Comparison of ENCODE assay signal across 17 mouse cellular contexts in the genomic region with DNA sequence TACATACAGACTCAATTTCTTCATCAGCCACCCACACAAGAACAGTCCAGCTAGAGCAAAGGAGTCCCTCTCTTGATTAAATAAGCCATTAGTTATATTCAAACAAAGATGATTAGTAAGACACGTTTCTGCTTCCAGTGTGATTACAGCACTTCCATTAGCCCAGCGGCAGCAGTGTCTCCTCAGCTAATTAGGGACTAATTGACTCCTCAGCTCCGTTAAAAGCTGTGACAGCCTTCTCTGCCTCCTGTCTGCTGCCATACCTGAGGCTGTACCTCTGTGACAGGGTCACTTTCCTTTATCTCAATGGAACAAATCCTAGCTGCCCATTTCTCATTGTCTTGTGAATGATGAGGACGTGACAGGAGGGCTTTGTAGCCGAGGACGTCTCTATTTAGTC.
DNase-seq lines count a peak whose midpoint lies in the region; ATAC-seq and TF ChIP-seq lines count a peak whose summit lies in the region.
"Had no signal": no experiment of that assay in that cellular context is flagged by ENCODE, and none has a peak within 500 bp of the region (broad histone marks: within the 10 kb centered on the region; RNA-seq: fewer than 3 reads in every experiment).

No protein-coding gene starts in this region.

- intact Hi-C loops in heart, postnatal 10 days (cut with DNase I), result no loop called here

- H3K4me3 ChIP-seq in hindbrain, embryonic 13.5 days, result no peak overlapping the region
- H3K4me3 ChIP-seq in hindbrain, embryonic 10.5 days, result no peak overlapping the region
- H3K4me3 ChIP-seq in midbrain, embryonic 14.5 days (replicated peaks; ENCODE audit: low read depth, low read length), result no peak overlapping the region
- H3K4me3 ChIP-seq in midbrain, embryonic 11.5 days (ENCODE audit: low read depth, low read length), result no peak overlapping the region
- no peak overlapping the region for H3K4me3 ChIP-seq in neural tube, embryonic 14.5 days (ENCODE audit: low read depth, low read length)
- H3K4me3 ChIP-seq in neural tube, embryonic 15.5 days (replicated peaks), result no peak overlapping the region
- no peak overlapping the region for H3K4me3 ChIP-seq in hindbrain, postnatal 0 days (ENCODE audit: low read length)
- H3K4me3 ChIP-seq: embryonic facial prominence, embryonic 10.5 days; heart, embryonic 12.5 days; intestine, embryonic 15.5 days had no signal

- no peaks in the 10 kb centered on the region for H3K27me3 ChIP-seq in hindbrain, embryonic 13.5 days
- H3K27me3 ChIP-seq in hindbrain, embryonic 10.5 days (ENCODE audit: insufficient read depth, poor library complexity, severe bottlenecking), result no peaks in the 10 kb centered on the region
- H3K27me3 ChIP-seq in midbrain, embryonic 14.5 days (ENCODE audit: control insufficient read depth, insufficient read depth, low read length), result no peaks in the 10 kb centered on the region
- no peaks in the 10 kb centered on the region for H3K27me3 ChIP-seq in midbrain, embryonic 11.5 days (ENCODE audit: control insufficient read depth, insufficient read depth, low read length)
- no peaks in the 10 kb centered on the region for H3K27me3 ChIP-seq in neural tube, embryonic 14.5 days (ENCODE audit: control insufficient read depth, insufficient read depth, low read length)
- H3K27me3 ChIP-seq in neural tube, embryonic 15.5 days (replicated peaks), result no peaks in the 10 kb centered on the region
- H3K27me3 ChIP-seq in hindbrain, postnatal 0 days (ENCODE audit: insufficient read depth, low read length), result no peaks in the 10 kb centered on the region
- H3K27me3 ChIP-seq: heart, embryonic 12.5 days; intestine, embryonic 15.5 days had no signal

- H3K4me1 ChIP-seq in hindbrain, embryonic 13.5 days (replicated peaks), result no peaks in the 10 kb centered on the region; the same call in 1 of the 2 replicates
- H3K4me1 ChIP-seq in hindbrain, embryonic 10.5 days (replicated peaks), result no peaks in the 10 kb centered on the region
- H3K4me1 ChIP-seq in midbrain, embryonic 14.5 days (ENCODE audit: control insufficient read depth, insufficient read depth, low read length), result no peaks in the 10 kb centered on the region
- no peaks in the 10 kb centered on the region for H3K4me1 ChIP-seq in midbrain, embryonic 11.5 days (ENCODE audit: control insufficient read depth, insufficient read depth, low read length)
- H3K4me1 ChIP-seq in neural tube, embryonic 14.5 days (ENCODE audit: control insufficient read depth, insufficient read depth, low read length), result no peaks in the 10 kb centered on the region
- H3K4me1 ChIP-seq in neural tube, embryonic 15.5 days, result no peaks in the 10 kb centered on the region
- H3K4me1 ChIP-seq in hindbrain, postnatal 0 days (ENCODE audit: insufficient read depth, low read length), result no peaks in the 10 kb centered on the region
- H3K4me1 ChIP-seq: embryonic facial prominence, embryonic 10.5 days; heart, embryonic 12.5 days; intestine, embryonic 15.5 days had no signal

- no peak for DNase-seq in hindbrain, embryonic 10.5 days (ENCODE audit: low spot score)
- peak; percentile 17 for DNase-seq in midbrain, embryonic 14.5 days
- no peak for DNase-seq in midbrain, embryonic 11.5 days (ENCODE audit: low spot score, missing footprints)
- DNase-seq in hindbrain, postnatal 0 days (ENCODE audit: low spot score), result peak; percentile 38
- no peak for DNase-seq in heart, postnatal 10 days
- DNase-seq: adrenal gland, adult 2 months; adrenal gland, postnatal 25 days; cerebellum, adult 2 months; cerebellum, postnatal 10 days; gastrocnemius, postnatal 25 days; heart, postnatal 36 days had no signal

- no peak overlapping the region for H3K4me2 ChIP-seq in hindbrain, embryonic 13.5 days
- no peak overlapping the region for H3K4me2 ChIP-seq in midbrain, embryonic 14.5 days (ENCODE audit: low read length)
- H3K4me2 ChIP-seq in midbrain, embryonic 11.5 days, result no peak overlapping the region
- no peak overlapping the region for H3K4me2 ChIP-seq in neural tube, embryonic 14.5 days (ENCODE audit: low read depth, low read length)
- H3K4me2 ChIP-seq in neural tube, embryonic 15.5 days, result no peak overlapping the region
- no peak overlapping the region for H3K4me2 ChIP-seq in hindbrain, postnatal 0 days (ENCODE audit: low read depth, low read length)
- H3K4me2 ChIP-seq: heart, embryonic 12.5 days; intestine, embryonic 15.5 days had no signal

- no peak for TF ChIP-seq CTCF in hindbrain, postnatal 0 days (IDR thresholded peaks at IDR 0.05; ENCODE audit: low read depth)

- H3K9me3 ChIP-seq in hindbrain, embryonic 13.5 days, result no peaks in the 10 kb centered on the region
- H3K9me3 ChIP-seq in hindbrain, embryonic 10.5 days, result no peaks in the 10 kb centered on the region
- H3K9me3 ChIP-seq in midbrain, embryonic 14.5 days (ENCODE audit: control insufficient read depth, low read length), result no peaks in the 10 kb centered on the region
- no peaks in the 10 kb centered on the region for H3K9me3 ChIP-seq in midbrain, embryonic 11.5 days (ENCODE audit: control insufficient read depth, low read length)
- H3K9me3 ChIP-seq in neural tube, embryonic 14.5 days (ENCODE audit: control insufficient read depth, low read length), result no peaks in the 10 kb centered on the region
- H3K9me3 ChIP-seq in neural tube, embryonic 15.5 days (replicated peaks), result no peaks in the 10 kb centered on the region
- no peaks in the 10 kb centered on the region for H3K9me3 ChIP-seq in hindbrain, postnatal 0 days (ENCODE audit: low read length)
- H3K9me3 ChIP-seq: embryonic facial prominence, embryonic 10.5 days; heart, embryonic 12.5 days; intestine, embryonic 15.5 days had no signal

- no peaks in the 10 kb centered on the region for H3K36me3 ChIP-seq in hindbrain, embryonic 13.5 days
- H3K36me3 ChIP-seq in hindbrain, embryonic 10.5 days, result no peaks in the 10 kb centered on the region
- H3K36me3 ChIP-seq in midbrain, embryonic 14.5 days (ENCODE audit: control insufficient read depth, insufficient read depth, low read length), result no peaks in the 10 kb centered on the region
- no peaks in the 10 kb centered on the region for H3K36me3 ChIP-seq in midbrain, embryonic 11.5 days (ENCODE audit: control insufficient read depth, insufficient read depth, low read length)
- H3K36me3 ChIP-seq in neural tube, embryonic 14.5 days (ENCODE audit: control insufficient read depth, insufficient read depth, low read length), result no peaks in the 10 kb centered on the region
- no peaks in the 10 kb centered on the region for H3K36me3 ChIP-seq in neural tube, embryonic 15.5 days
- no peaks in the 10 kb centered on the region for H3K36me3 ChIP-seq in hindbrain, postnatal 0 days (ENCODE audit: insufficient read depth, low read length)
- H3K36me3 ChIP-seq: embryonic facial prominence, embryonic 10.5 days; heart, embryonic 12.5 days; intestine, embryonic 15.5 days had no signal

- 53% methylated on average over 6 of the region's 6 CpGs for WGBS in hindbrain, embryonic 13.5 days
- 69% methylated on average over 6 of the region's 6 CpGs for WGBS in hindbrain, embryonic 10.5 days
- WGBS in midbrain, embryonic 14.5 days, result 64% methylated on average over 6 of the region's 6 CpGs
- 74% methylated on average over 6 of the region's 6 CpGs for WGBS in midbrain, embryonic 11.5 days
- WGBS in neural tube, embryonic 14.5 days, result 56% methylated on average over 6 of the region's 6 CpGs
- 56% methylated on average over 6 of the region's 6 CpGs for WGBS in neural tube, embryonic 15.5 days
- 53% methylated on average over 6 of the region's 6 CpGs for WGBS in hindbrain, postnatal 0 days

- no peak overlapping the region for H3K27ac ChIP-seq in hindbrain, embryonic 13.5 days
- H3K27ac ChIP-seq in hindbrain, embryonic 10.5 days, result no peak overlapping the region
- no peak overlapping the region for H3K27ac ChIP-seq in midbrain, embryonic 14.5 days (replicated peaks; ENCODE audit: low read depth, low read length)
- H3K27ac ChIP-seq in midbrain, embryonic 11.5 days (ENCODE audit: low read depth, low read length), result no peak overlapping the region
- H3K27ac ChIP-seq in neural tube, embryonic 14.5 days (ENCODE audit: low read depth, low read length), result no peak overlapping the region
- H3K27ac ChIP-seq in neural tube, embryonic 15.5 days (replicated peaks), result no peak overlapping the region
- no peak overlapping the region for H3K27ac ChIP-seq in hindbrain, postnatal 0 days
- H3K27ac ChIP-seq: embryonic facial prominence, embryonic 10.5 days; intestine, embryonic 15.5 days had no signal

- peak; percentile 72 for ATAC-seq in hindbrain, embryonic 13.5 days (ENCODE audit: low FRiP score)
- no peak for ATAC-seq in midbrain, embryonic 14.5 days (ENCODE audit: low FRiP score, low TSS enrichment)
- ATAC-seq in midbrain, embryonic 11.5 days (ENCODE audit: low FRiP score), result no peak
- ATAC-seq in neural tube, embryonic 14.5 days (ENCODE audit: low read depth), result peak; percentile 56; the same call in 1 of the 2 replicates
- no peak for ATAC-seq in neural tube, embryonic 15.5 days (ENCODE audit: low FRiP score)
- peak; percentile 56 for ATAC-seq in hindbrain, postnatal 0 days
- ATAC-seq: intestine, embryonic 15.5 days had no signal

- no peak overlapping the region for H3K9ac ChIP-seq in hindbrain, embryonic 13.5 days
- H3K9ac ChIP-seq in midbrain, embryonic 14.5 days (replicated peaks; ENCODE audit: low read length), result no peak overlapping the region
- no peak overlapping the region for H3K9ac ChIP-seq in midbrain, embryonic 11.5 days (ENCODE audit: low read length)
- H3K9ac ChIP-seq in neural tube, embryonic 14.5 days (replicated peaks; ENCODE audit: low read depth, low read length), result no peak overlapping the region
- no peak overlapping the region for H3K9ac ChIP-seq in neural tube, embryonic 15.5 days (replicated peaks)
- no peak overlapping the region for H3K9ac ChIP-seq in hindbrain, postnatal 0 days (replicated peaks; ENCODE audit: low read length)
- H3K9ac ChIP-seq: heart, embryonic 12.5 days; intestine, embryonic 15.5 days had no signal

Comparison
In these comparisons a context has a peak if more than half of its experiments do, and no peak if none do; other contexts are left out.
1. ATAC-seq: peak in hindbrain, embryonic 13.5 days (single experiment), neural tube, embryonic 14.5 days (single experiment) and hindbrain, postnatal 0 days (single experiment); none in midbrain, embryonic 14.5 days (single experiment), midbrain, embryonic 11.5 days (single experiment) and neural tube, embryonic 15.5 days (single experiment).
2. DNase-seq: peak in midbrain, embryonic 14.5 days (single experiment) and hindbrain, postnatal 0 days (single experiment); none in hindbrain, embryonic 10.5 days (single experiment), midbrain, embryonic 11.5 days (single experiment) and heart, postnatal 10 days (0 of 2).